Mouse (Mus musculus): Measurements from ENCODE around the gene Fgfr1op2. TPM values are rescaled to one million over a fixed set of nuclear protein-coding genes. Genes with fewer than 3 reads are reported as not detected.
A peak's percentile ranks its signal among the peaks of the same experiment; 100 is the strongest.
"Not testable (repeated sequence)": the region's sequence is repeated elsewhere in the genome, so short reads cannot be mapped to it uniquely, and the experiment has no call there.

The Fgfr1op2 gene
- polyA plus RNA-seq, 1 experiment from 2014 or later, result 77.1 TPM

- no peak overlapping the region for H3K9ac ChIP-seq (ENCODE audit: low read length)
- no peak overlapping the region for H3K27ac ChIP-seq (ENCODE audit: low read depth, low read length)
- no peaks in the 10 kb centered on the region for H3K4me1 ChIP-seq (ENCODE audit: control insufficient read depth, insufficient read depth, low read length)
- H3K36me3 ChIP-seq (ENCODE audit: control insufficient read depth, insufficient read depth, low read length), result peaks cover 2% of the 10 kb centered on the region; the same call in 1 of the 2 replicates
- no peaks in the 10 kb centered on the region for H3K9me3 ChIP-seq (ENCODE audit: control insufficient read depth, low read length)
- DNase-seq (ENCODE audit: low spot score, missing footprints) (peak; percentile 31), ATAC-seq (ENCODE audit: low FRiP score) (no peak)
- 90% methylated on average over 1 of the region's 1 CpGs for WGBS
- H3K4me3 ChIP-seq (ENCODE audit: low read depth, low read length), result no peak overlapping the region
- no peak overlapping the region for H3K4me2 ChIP-seq
- no peaks in the 10 kb centered on the region for H3K27me3 ChIP-seq (ENCODE audit: control insufficient read depth, insufficient read depth, low read length)
Observed at GRCm38 (mm10) chr6:146544622-146545021, 32.4 kb upstream of the Fgfr1op2 start.

DNA sequence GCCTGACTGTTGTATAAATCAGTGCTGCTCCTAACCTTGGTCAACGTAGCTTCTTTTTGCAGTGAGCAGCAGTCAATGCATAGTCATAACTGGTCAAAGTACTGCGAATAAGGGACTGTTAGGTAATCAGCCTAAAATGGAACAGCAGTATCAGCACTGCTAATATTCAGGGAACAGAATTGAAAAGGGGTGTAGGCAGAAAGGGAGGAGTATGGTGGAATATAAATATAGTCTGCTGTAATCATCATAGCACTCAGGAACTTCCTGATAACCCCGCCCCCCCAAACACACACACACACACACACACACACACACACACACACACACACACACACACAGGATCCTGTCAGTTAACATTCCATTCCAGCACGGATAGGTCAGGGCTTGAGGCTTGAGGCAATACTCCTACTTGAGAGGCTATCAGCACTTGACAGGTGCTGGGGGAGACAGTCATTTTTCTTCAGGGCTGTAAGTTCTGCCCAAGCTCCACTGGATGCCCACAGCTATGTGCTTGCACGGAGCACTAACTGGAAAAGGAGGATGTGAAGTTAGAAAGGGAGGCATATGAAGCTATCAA lies 31.6 kb upstream of the Fgfr1op2 start:
- no peak overlapping the region for H3K27ac ChIP-seq (ENCODE audit: low read depth, low read length)
- H3K27me3 ChIP-seq (ENCODE audit: control insufficient read depth, insufficient read depth, low read length), result no peaks in the 10 kb centered on the region
- WGBS, result 84% methylated on average over 4 of the region's 5 CpGs

GRCm38 (mm10) chr6:146550421-146550820 lies 26.6 kb upstream of the Fgfr1op2 start:
- WGBS, result 90% methylated on average over 2 of the region's 2 CpGs

More for the DNA sequence above, 31.6 kb upstream of the Fgfr1op2 start:
- H3K36me3 ChIP-seq (ENCODE audit: control insufficient read depth, insufficient read depth, low read length), result peaks cover 2% of the 10 kb centered on the region
- no peak overlapping the region for H3K4me2 ChIP-seq
- no peaks in the 10 kb centered on the region for H3K4me1 ChIP-seq (ENCODE audit: control insufficient read depth, insufficient read depth, low read length)
- H3K9ac ChIP-seq (ENCODE audit: low read length), result no peak overlapping the region
- no peak for ATAC-seq (ENCODE audit: low FRiP score)
- no peak overlapping the region for H3K4me3 ChIP-seq (ENCODE audit: low read depth, low read length)
- H3K9me3 ChIP-seq (ENCODE audit: control insufficient read depth, low read length), result no peaks in the 10 kb centered on the region
- DNase-seq (ENCODE audit: low spot score, missing footprints), result peak; percentile 39

GRCm38 (mm10) chr6:146551326-146551725 lies 25.7 kb upstream of the Fgfr1op2 start:
- DNase-seq (ENCODE audit: low spot score, missing footprints) (peak; percentile 61), ATAC-seq (ENCODE audit: low FRiP score) (no peak)
- H3K9me3 ChIP-seq (ENCODE audit: control insufficient read depth, low read length), result no peaks in the 10 kb centered on the region
- H3K4me1 ChIP-seq (ENCODE audit: control insufficient read depth, insufficient read depth, low read length), result no peaks in the 10 kb centered on the region
- H3K27me3 ChIP-seq (ENCODE audit: control insufficient read depth, insufficient read depth, low read length), result no peaks in the 10 kb centered on the region
- no peak overlapping the region for H3K27ac ChIP-seq (ENCODE audit: low read depth, low read length)
- H3K4me2 ChIP-seq, result no peak overlapping the region
- H3K36me3 ChIP-seq (ENCODE audit: control insufficient read depth, insufficient read depth, low read length), result peaks cover 26% of the 10 kb centered on the region
- H3K9ac ChIP-seq (ENCODE audit: low read length), result no peak overlapping the region
- H3K4me3 ChIP-seq (ENCODE audit: low read depth, low read length), result no peak overlapping the region

More at GRCm38 (mm10) chr6:146550421-146550820, 26.6 kb upstream of the Fgfr1op2 start:
- no peak for ATAC-seq (ENCODE audit: low FRiP score)
- DNase-seq (ENCODE audit: low spot score, missing footprints), result peak; percentile 61
- Histone ChIP-seq H3K36me3 (ENCODE audit: control insufficient read depth, insufficient read depth, low read length) (peaks cover 21% of the 10 kb centered on the region), H3K4me2 (no peak overlapping the region), H3K4me1 (ENCODE audit: control insufficient read depth, insufficient read depth, low read length) (no peaks in the 10 kb centered on the region), H3K27me3 (ENCODE audit: control insufficient read depth, insufficient read depth, low read length) (no peaks in the 10 kb centered on the region), H3K9me3 (ENCODE audit: control insufficient read depth, low read length) (no peaks in the 10 kb centered on the region), H3K9ac (ENCODE audit: low read length) (no peak overlapping the region), H3K27ac (ENCODE audit: low read depth, low read length) (no peak overlapping the region), H3K4me3 (ENCODE audit: low read depth, low read length) (no peak overlapping the region)

GRCm38 (mm10) chr6:146562461-146562860 lies 14.5 kb upstream of the Fgfr1op2 start:
- H3K27ac ChIP-seq (ENCODE audit: low read depth, low read length); H3K4me1 ChIP-seq (ENCODE audit: control insufficient read depth, insufficient read depth, low read length); H3K27me3 ChIP-seq (ENCODE audit: control insufficient read depth, insufficient read depth, low read length); H3K9ac ChIP-seq (ENCODE audit: low read length); H3K4me2 ChIP-seq; H3K9me3 ChIP-seq (ENCODE audit: control insufficient read depth, low read length); H3K4me3 ChIP-seq (ENCODE audit: low read depth, low read length); ATAC-seq (ENCODE audit: low FRiP score): not testable (repeated sequence)
- peak; percentile 75 for DNase-seq (ENCODE audit: low spot score, missing footprints)
- H3K36me3 ChIP-seq (ENCODE audit: control insufficient read depth, insufficient read depth, low read length), result peaks cover 21% of the 10 kb centered on the region; the same call in 1 of the 2 replicates
- 81% methylated on average over 1 of the region's 1 CpGs for WGBS

GRCm38 (mm10) chr6:146572073-146572472 lies 4.9 kb upstream of the Fgfr1op2 start:
- H3K9ac ChIP-seq (ENCODE audit: low read length), result no peak overlapping the region
- 0 out of 2 replicates have a peak, but pooled peaks cover 3% of the 10 kb centered on the region for H3K36me3 ChIP-seq (ENCODE audit: control insufficient read depth, insufficient read depth, low read length)
- no peak overlapping the region for H3K4me2 ChIP-seq
- H3K4me3 ChIP-seq (ENCODE audit: low read depth, low read length), result no peak overlapping the region
- DNase-seq (ENCODE audit: low spot score, missing footprints) (no peak), ATAC-seq (ENCODE audit: low FRiP score) (no peak)
- no peaks in the 10 kb centered on the region for H3K27me3 ChIP-seq (ENCODE audit: control insufficient read depth, insufficient read depth, low read length)
- H3K4me1 ChIP-seq (ENCODE audit: control insufficient read depth, insufficient read depth, low read length), result peaks cover 10% of the 10 kb centered on the region
- no peaks in the 10 kb centered on the region for H3K9me3 ChIP-seq (ENCODE audit: control insufficient read depth, low read length)
- no peak overlapping the region for H3K27ac ChIP-seq (ENCODE audit: low read depth, low read length)

DNA sequence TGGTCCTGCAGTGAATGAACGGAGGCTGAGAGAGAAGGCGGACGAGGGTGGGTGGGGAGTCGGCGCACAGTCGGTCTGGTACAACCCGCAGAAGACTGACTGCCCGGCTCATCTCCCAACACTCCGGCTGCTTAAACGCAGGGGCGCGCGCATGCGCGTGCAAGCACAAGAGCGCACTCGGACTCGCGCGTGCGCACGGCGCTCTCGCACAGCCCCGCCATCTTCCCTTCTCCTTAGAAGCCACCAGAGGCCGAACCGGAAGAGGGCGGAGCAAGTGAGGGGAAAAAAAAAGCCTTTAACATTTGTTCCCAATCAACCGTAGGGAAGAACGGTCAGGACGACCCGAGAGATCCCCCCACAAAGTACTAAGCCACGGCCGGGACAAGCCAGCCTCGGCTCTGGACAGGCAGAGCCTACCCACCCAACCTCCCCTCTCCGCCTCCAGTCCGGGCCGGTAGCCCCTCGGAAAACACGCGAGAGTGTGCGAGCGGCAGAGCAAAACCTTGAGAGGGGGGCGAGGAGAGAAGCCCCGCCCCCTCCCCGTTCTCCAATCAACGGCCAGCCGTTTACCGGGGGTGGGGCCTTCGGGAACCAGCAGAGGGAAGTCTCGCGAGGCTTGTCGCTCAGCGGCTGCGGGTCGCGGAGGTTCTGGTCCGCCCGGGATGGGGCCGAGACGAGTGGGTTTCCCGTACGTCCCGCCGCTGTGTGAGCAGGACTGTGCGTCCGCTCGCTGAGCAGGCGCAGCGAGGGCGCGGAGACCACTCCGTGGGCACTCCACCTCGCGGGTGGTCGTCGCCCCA lies 507 bp downstream of the Fgfr1op2 start, which contains the start of gene Ints13:
Ints13 (minus strand) TSS at position 526 of the 800 bp plus-strand sequence.
- H3K36me3 ChIP-seq (ENCODE audit: control insufficient read depth, insufficient read depth, low read length), result no peaks in the 10 kb centered on the region
- peak; percentile 95 for ATAC-seq (ENCODE audit: low FRiP score)
- peak within 1 kb of the TSS; percentile 96 for H3K4me3 ChIP-seq (ENCODE audit: low read depth, low read length)
- peaks cover 14% of the 10 kb centered on the region for H3K4me1 ChIP-seq (ENCODE audit: control insufficient read depth, insufficient read depth, low read length)
- DNase-seq (ENCODE audit: low spot score, missing footprints), result peak; percentile 100
- H3K9me3 ChIP-seq (ENCODE audit: control insufficient read depth, low read length), result no peaks in the 10 kb centered on the region
- no peaks in the 10 kb centered on the region for H3K27me3 ChIP-seq (ENCODE audit: control insufficient read depth, insufficient read depth, low read length)
- H3K9ac ChIP-seq (ENCODE audit: low read length), result peak within 1 kb of the TSS; percentile 93
- peak within 1 kb of the TSS; percentile 74 for H3K27ac ChIP-seq (ENCODE audit: low read depth, low read length)
- H3K4me2 ChIP-seq, result peak within 1 kb of the TSS; percentile 83
- WGBS, result under 1% methylated on average over 72 of the region's 77 CpGs

GRCm38 (mm10) chr6:146578111-146578531 lies 1.1 kb downstream of the Fgfr1op2 start:
- Histone ChIP-seq H3K4me3 (ENCODE audit: low read depth, low read length) (peak overlapping the region; percentile 96), H3K27ac (ENCODE audit: low read depth, low read length) (peak overlapping the region; percentile 74), H3K4me2 (peak overlapping the region; percentile 83), H3K4me1 (ENCODE audit: control insufficient read depth, insufficient read depth, low read length) (peaks cover 14% of the 10 kb centered on the region), H3K27me3 (ENCODE audit: control insufficient read depth, insufficient read depth, low read length) (no peaks in the 10 kb centered on the region), H3K36me3 (ENCODE audit: control insufficient read depth, insufficient read depth, low read length) (no peaks in the 10 kb centered on the region), H3K9ac (ENCODE audit: low read length) (peak overlapping the region; percentile 93), H3K9me3 (ENCODE audit: control insufficient read depth, low read length) (no peaks in the 10 kb centered on the region)
- ATAC-seq (ENCODE audit: low FRiP score) (no peak; the same call in 1 of the 2 replicates), DNase-seq (ENCODE audit: low spot score, missing footprints) (no peak)
- under 1% methylated on average over 22 of the region's 22 CpGs for WGBS

DNA sequence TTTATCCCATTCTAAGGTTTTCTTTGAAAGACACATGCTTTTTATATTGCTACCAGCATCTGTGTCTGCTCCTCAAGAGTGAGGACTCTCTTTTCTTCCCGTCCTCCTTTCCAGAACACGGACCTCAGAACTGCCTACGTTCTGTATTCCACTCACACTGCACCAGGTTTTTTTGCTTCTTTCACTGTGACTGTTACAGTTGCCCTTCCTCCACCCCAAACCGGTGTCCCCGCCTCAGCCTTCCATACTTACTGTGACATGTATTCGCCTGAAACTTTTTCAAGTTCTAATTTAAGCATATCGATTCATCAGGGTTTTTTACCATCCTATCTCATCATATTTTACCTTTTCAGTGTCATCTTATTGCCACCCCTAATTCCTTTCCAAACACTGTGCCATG lies 1.6 kb downstream of the Fgfr1op2 start:
- H3K27ac ChIP-seq (ENCODE audit: low read depth, low read length), result peak overlapping the region; percentile 74; the same call in 1 of the 2 replicates
- no peaks in the 10 kb centered on the region for H3K9me3 ChIP-seq (ENCODE audit: control insufficient read depth, low read length)

More for the DNA sequence above, 1.6 kb downstream of the Fgfr1op2 start:
- peak; percentile 82 for DNase-seq (ENCODE audit: low spot score, missing footprints)
- peak overlapping the region; percentile 93 for H3K9ac ChIP-seq (ENCODE audit: low read length)
- peak overlapping the region; percentile 83 for H3K4me2 ChIP-seq
- H3K4me1 ChIP-seq (ENCODE audit: control insufficient read depth, insufficient read depth, low read length), result peaks cover 14% of the 10 kb centered on the region
- H3K4me3 ChIP-seq (ENCODE audit: low read depth, low read length), result peak overlapping the region; percentile 96
- no peak for ATAC-seq (ENCODE audit: low FRiP score)
- no peaks in the 10 kb centered on the region for H3K36me3 ChIP-seq (ENCODE audit: control insufficient read depth, insufficient read depth, low read length)
- WGBS, result 22% methylated on average over 7 of the region's 7 CpGs
- no peaks in the 10 kb centered on the region for H3K27me3 ChIP-seq (ENCODE audit: control insufficient read depth, insufficient read depth, low read length)

Data from midbrain, embryonic 11.5 days (tissue).